Mouse (Mus musculus) ES-Bruce4 (cell line): Measurements from ENCODE around the gene Scgb3a1. TPM values are rescaled to one million over a fixed set of nuclear protein-coding genes. Genes with fewer than 3 reads are reported as not detected.

ENCODE experiments used
- H3K27ac ChIP-seq: 2 replicates; pipeline ENCODE4 v1.5.1; 2012; ENCODE audit warnings: low read length, inconsistent platforms; ENCODE audit not compliant: insufficient read depth
- H3K27me3 ChIP-seq: 2 replicates; pipeline ENCODE4 v1.6.1; 2012; ENCODE audit warnings: mild to moderate bottlenecking, low read length, inconsistent platforms; ENCODE audit not compliant: control insufficient read depth, poor library complexity, insufficient read depth, severe bottlenecking
- H3K36me3 ChIP-seq: 2 replicates; pipeline ENCODE4 v1.6.1; 2012; ENCODE audit warnings: inconsistent platforms, mild to moderate bottlenecking, low read length, moderate library complexity; ENCODE audit not compliant: control insufficient read depth, poor library complexity, insufficient read depth, severe bottlenecking
- H3K4me1 ChIP-seq: one replicate; pipeline ENCODE4 v1.8.1; 2011; ENCODE audit warnings: low read length; ENCODE audit not compliant: control insufficient read depth, insufficient read depth
- H3K4me3 ChIP-seq: 2 replicates; pipeline ENCODE4 v1.5.1; 2011; ENCODE audit warnings: low read depth, mild to moderate bottlenecking, low read length
- H3K9ac ChIP-seq: 2 replicates; pipeline ENCODE4 v1.6.1; 2012; ENCODE audit warnings: low read depth, mild to moderate bottlenecking, inconsistent platforms; ENCODE audit not compliant: poor library complexity, severe bottlenecking
- H3K9me3 ChIP-seq: replicated peaks from 2 replicates; pipeline ENCODE4 v1.6.1; 2012; ENCODE audit warnings: mild to moderate bottlenecking, low read length, inconsistent platforms; ENCODE audit not compliant: control insufficient read depth, poor library complexity, insufficient read depth, severe bottlenecking
- CTCF ChIP-seq: IDR thresholded peaks from one replicate; pipeline ENCODE4 v1.8.1; 2011; ENCODE audit warnings: low read depth, low read length
- EP300 ChIP-seq: IDR thresholded peaks from 2 replicates; pipeline ENCODE4 v1.6.1; 2011; ENCODE audit warnings: low read depth, low read length; ENCODE audit not compliant: insufficient read depth
- POLR2A ChIP-seq: IDR thresholded peaks from one replicate; pipeline ENCODE4 v1.8.1; 2011; ENCODE audit warnings: low read length; ENCODE audit not compliant: insufficient read depth
- polyA plus RNA-seq: library from polyadenylated mRNA; stranded (reverse); fragments of >200 nt; gene quantifications from 2 replicates; pipeline ENCODE4 v1.2.4, GENCODE M21; 2011; ENCODE audit warnings: low read depth; ENCODE audit not compliant: missing spikeins, insufficient read depth, insufficient read length

Scgb3a1 gene
- polyA plus RNA-seq, 1 experiment = not detected

- Histone ChIP-seq H3K27me3 (no peaks in the 10 kb centered on the region), H3K27ac (no peak overlapping the region)
- TF ChIP-seq CTCF = no peak
- TF ChIP-seq EP300 = no peak
- no peak for TF ChIP-seq POLR2A
Observed at GRCm38 (mm10) chr11:49626748-49627147, 36.7 kb upstream of the Scgb3a1 start.

GRCm38 (mm10) chr11:49631154-49631553 is 32.3 kb upstream of the Scgb3a1 start:
- H3K27me3 ChIP-seq = no peaks in the 10 kb centered on the region
- TF ChIP-seq CTCF (peak; percentile 69), EP300 (no peak), POLR2A (no peak)
- no peaks in the 10 kb centered on the region for H3K36me3 ChIP-seq

More at GRCm38 (mm10) chr11:49626748-49627147, 36.7 kb upstream of the Scgb3a1 start:
- no peaks in the 10 kb centered on the region for H3K36me3 ChIP-seq
- H3K4me3 ChIP-seq = no peak overlapping the region
- H3K4me1 ChIP-seq = no peaks in the 10 kb centered on the region
- no peaks in the 10 kb centered on the region for H3K9me3 ChIP-seq
- H3K9ac ChIP-seq = no peak overlapping the region

GRCm38 (mm10) chr11:49632256-49632655 is 31.2 kb upstream of the Scgb3a1 start:
- TF ChIP-seq POLR2A (no peak), EP300 (no peak), CTCF (no peak)
- Histone ChIP-seq H3K27ac (no peak overlapping the region), H3K4me1 (no peaks in the 10 kb centered on the region), H3K27me3 (no peaks in the 10 kb centered on the region), H3K4me3 (no peak overlapping the region), H3K36me3 (no peaks in the 10 kb centered on the region), H3K9me3 (no peaks in the 10 kb centered on the region), H3K9ac (no peak overlapping the region)

More at GRCm38 (mm10) chr11:49631154-49631553, 32.3 kb upstream of the Scgb3a1 start:
- H3K4me1 ChIP-seq = no peaks in the 10 kb centered on the region
- H3K4me3 ChIP-seq = no peak overlapping the region
- H3K9ac ChIP-seq = no peak overlapping the region
- no peak overlapping the region for H3K27ac ChIP-seq
- H3K9me3 ChIP-seq = no peaks in the 10 kb centered on the region

GRCm38 (mm10) chr11:49634101-49634500 is 29.3 kb upstream of the Scgb3a1 start:
- no peaks in the 10 kb centered on the region for H3K4me1 ChIP-seq
- H3K27me3 ChIP-seq = no peaks in the 10 kb centered on the region
- no peak for TF ChIP-seq CTCF
- TF ChIP-seq EP300 = no peak
- TF ChIP-seq POLR2A = no peak
- H3K9ac ChIP-seq = no peak overlapping the region
- H3K9me3 ChIP-seq = no peaks in the 10 kb centered on the region
- no peak overlapping the region for H3K27ac ChIP-seq
- H3K4me3 ChIP-seq = 0 out of 2 replicates have a peak overlapping the region, but pooled peaks have one; percentile 8
- no peaks in the 10 kb centered on the region for H3K36me3 ChIP-seq

- Histone ChIP-seq H3K9me3 (no peaks in the 10 kb centered on the region), H3K9ac (no peak overlapping the region), H3K36me3 (no peaks in the 10 kb centered on the region), H3K27me3 (no peaks in the 10 kb centered on the region), H3K4me1 (no peaks in the 10 kb centered on the region), H3K4me3 (no peak overlapping the region), H3K27ac (no peak overlapping the region)
- TF ChIP-seq CTCF (no peak), POLR2A (no peak), EP300 (no peak)
Observed at GRCm38 (mm10) chr11:49635671-49636070, 27.7 kb upstream of the Scgb3a1 start.

GRCm38 (mm10) chr11:49636449-49636848 is 27.0 kb upstream of the Scgb3a1 start:
- no peaks in the 10 kb centered on the region for H3K27me3 ChIP-seq
- peak overlapping the region; percentile 60 for H3K4me3 ChIP-seq
- peak; percentile 99 for TF ChIP-seq CTCF
- no peak for TF ChIP-seq EP300
- H3K9me3 ChIP-seq = no peaks in the 10 kb centered on the region
- H3K9ac ChIP-seq = no peak overlapping the region
- H3K36me3 ChIP-seq = no peaks in the 10 kb centered on the region
- H3K27ac ChIP-seq = no peak overlapping the region
- no peaks in the 10 kb centered on the region for H3K4me1 ChIP-seq

GRCm38 (mm10) chr11:49645677-49646076 is 17.7 kb upstream of the Scgb3a1 start:
- Histone ChIP-seq H3K4me3 (no peak overlapping the region), H3K9ac (no peak overlapping the region), H3K27me3 (no peaks in the 10 kb centered on the region), H3K9me3 (no peaks in the 10 kb centered on the region), H3K27ac (no peak overlapping the region), H3K4me1 (peaks cover 5% of the 10 kb centered on the region), H3K36me3 (no peaks in the 10 kb centered on the region)
- TF ChIP-seq POLR2A = no peak
- no peak for TF ChIP-seq CTCF
- TF ChIP-seq EP300 = no peak
